Comparison of ENCODE assay signal across 18 mouse cellular contexts in the genomic region with DNA sequence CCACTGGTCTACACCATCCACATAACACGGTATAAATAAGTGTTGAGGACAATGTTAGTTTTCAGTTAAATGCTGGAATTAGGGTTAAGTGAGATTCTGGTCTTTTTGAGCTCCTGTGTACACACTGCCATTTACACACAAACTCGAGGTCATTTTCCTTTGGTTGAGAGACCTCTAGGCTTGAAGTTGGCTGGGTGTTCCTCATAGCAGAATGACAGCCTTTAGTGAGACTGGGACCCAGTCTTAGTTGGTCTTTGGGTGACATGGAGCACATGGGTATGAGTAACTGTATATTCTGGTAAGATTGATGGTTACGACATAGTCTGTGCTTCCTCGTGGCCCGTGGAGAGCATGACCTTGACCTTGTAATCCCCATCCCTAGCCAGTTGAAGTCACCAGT. TPM values are rescaled to one million over a fixed set of nuclear protein-coding genes. Genes with fewer than 3 reads are reported as not detected.
DNase-seq lines count a peak whose midpoint lies in the region; ATAC-seq and TF ChIP-seq lines count a peak whose summit lies in the region.
"Had no signal": no experiment of that assay in that cellular context is flagged by ENCODE, and none has a peak within 500 bp of the region (broad histone marks: within the 10 kb centered on the region; RNA-seq: fewer than 3 reads in every experiment).

No protein-coding gene starts in this region.

- TF ChIP-seq EP300 in stomach, postnatal 0 days (optimal IDR thresholded peaks at IDR 0.05), result no peak

- peak overlapping the region; percentile 48 for H3K4me3 ChIP-seq in hindbrain, embryonic 13.5 days
- no peak overlapping the region for H3K4me3 ChIP-seq in hindbrain, embryonic 12.5 days
- no peak overlapping the region for H3K4me3 ChIP-seq in stomach, embryonic 14.5 days (ENCODE audit: low read depth, low read length)
- no peak overlapping the region for H3K4me3 ChIP-seq in stomach, postnatal 0 days (ENCODE audit: low read depth, low read length)
- H3K4me3 ChIP-seq in midbrain, embryonic 14.5 days (replicated peaks; ENCODE audit: low read depth, low read length), result peak overlapping the region; percentile 46

- no peak overlapping the region for H3K9ac ChIP-seq in hindbrain, embryonic 13.5 days
- no peak overlapping the region for H3K9ac ChIP-seq in hindbrain, embryonic 12.5 days
- H3K9ac ChIP-seq in stomach, embryonic 14.5 days (replicated peaks; ENCODE audit: low read depth, low read length), result no peak overlapping the region
- no peak overlapping the region for H3K9ac ChIP-seq in stomach, postnatal 0 days (ENCODE audit: low read length)
- no peak overlapping the region for H3K9ac ChIP-seq in midbrain, embryonic 14.5 days (replicated peaks; ENCODE audit: low read length)
- H3K9ac ChIP-seq: embryonic facial prominence, embryonic 13.5 days; heart, embryonic 12.5 days had no signal

- no peak for DNase-seq in stomach, postnatal 0 days (ENCODE audit: low spot score)
- no peak for DNase-seq in midbrain, embryonic 14.5 days
- no peak for DNase-seq in gastrocnemius, adult 8-10 months (ENCODE audit: low spot score in 2 of 2)
- no peak for DNase-seq in right cerebral cortex, postnatal 25 days
- DNase-seq: adrenal gland, postnatal 10 days; B cell, adult 2 months; cerebellum, adult 11-12 months; kidney, adult 11 months; kidney, postnatal 36 days; lung, adult 18-20 months had no signal

- no peaks in the 10 kb centered on the region for H3K36me3 ChIP-seq in hindbrain, embryonic 13.5 days
- H3K36me3 ChIP-seq in hindbrain, embryonic 12.5 days, result no peaks in the 10 kb centered on the region
- no peaks in the 10 kb centered on the region for H3K36me3 ChIP-seq in stomach, embryonic 14.5 days (ENCODE audit: control insufficient read depth, insufficient read depth, low read length)
- H3K36me3 ChIP-seq in stomach, postnatal 0 days (ENCODE audit: control insufficient read depth, insufficient read depth, low read length), result no peaks in the 10 kb centered on the region
- no peaks in the 10 kb centered on the region for H3K36me3 ChIP-seq in midbrain, embryonic 14.5 days (ENCODE audit: control insufficient read depth, insufficient read depth, low read length)
- H3K36me3 ChIP-seq: embryonic facial prominence, embryonic 13.5 days; heart, embryonic 12.5 days had no signal

- no peaks in the 10 kb centered on the region for H3K9me3 ChIP-seq in hindbrain, embryonic 13.5 days
- no peaks in the 10 kb centered on the region for H3K9me3 ChIP-seq in hindbrain, embryonic 12.5 days (replicated peaks)
- H3K9me3 ChIP-seq in stomach, embryonic 14.5 days (ENCODE audit: control insufficient read depth, low read depth, low read length), result no peaks in the 10 kb centered on the region
- no peaks in the 10 kb centered on the region for H3K9me3 ChIP-seq in stomach, postnatal 0 days (ENCODE audit: control insufficient read depth, low read length)
- no peaks in the 10 kb centered on the region for H3K9me3 ChIP-seq in midbrain, embryonic 14.5 days (ENCODE audit: control insufficient read depth, low read length)
- H3K9me3 ChIP-seq: embryonic facial prominence, embryonic 13.5 days; heart, embryonic 12.5 days had no signal

- no peak for TF ChIP-seq CTCF in stomach, postnatal 0 days (IDR thresholded peaks at IDR 0.05; ENCODE audit: low read depth)

- H3K27ac ChIP-seq in hindbrain, embryonic 13.5 days, result no peak overlapping the region
- no peak overlapping the region for H3K27ac ChIP-seq in hindbrain, embryonic 12.5 days
- no peak overlapping the region for H3K27ac ChIP-seq in stomach, embryonic 14.5 days (ENCODE audit: low read length)
- no peak overlapping the region for H3K27ac ChIP-seq in stomach, postnatal 0 days (replicated peaks)
- no peak overlapping the region for H3K27ac ChIP-seq in midbrain, embryonic 14.5 days (replicated peaks; ENCODE audit: low read depth, low read length)
- H3K27ac ChIP-seq: embryonic facial prominence, embryonic 13.5 days had no signal

- no peak for ATAC-seq in hindbrain, embryonic 13.5 days (ENCODE audit: low FRiP score)
- no peak for ATAC-seq in hindbrain, embryonic 12.5 days (ENCODE audit: low FRiP score)
- ATAC-seq in stomach, embryonic 14.5 days (ENCODE audit: insufficient number of reproducible peaks, insufficient read depth, low FRiP score, low read depth), result no peak
- no peak for ATAC-seq in stomach, postnatal 0 days (ENCODE audit: low FRiP score, low TSS enrichment)
- ATAC-seq in midbrain, embryonic 14.5 days (ENCODE audit: low FRiP score, low TSS enrichment), result no peak

- H3K27me3 ChIP-seq in hindbrain, embryonic 13.5 days, result no peaks in the 10 kb centered on the region
- 0 out of 2 replicates have a peak, but pooled peaks cover 3% of the 10 kb centered on the region for H3K27me3 ChIP-seq in hindbrain, embryonic 12.5 days
- H3K27me3 ChIP-seq in stomach, embryonic 14.5 days (ENCODE audit: control insufficient read depth, insufficient read depth, low read length), result no peaks in the 10 kb centered on the region
- H3K27me3 ChIP-seq in stomach, postnatal 0 days (ENCODE audit: control insufficient read depth, insufficient read depth, low read length), result no peaks in the 10 kb centered on the region
- no peaks in the 10 kb centered on the region for H3K27me3 ChIP-seq in midbrain, embryonic 14.5 days (ENCODE audit: control insufficient read depth, insufficient read depth, low read length)
- H3K27me3 ChIP-seq: heart, embryonic 12.5 days had no signal

- peak overlapping the region; percentile 69 for H3K4me2 ChIP-seq in hindbrain, embryonic 13.5 days
- no peak overlapping the region for H3K4me2 ChIP-seq in hindbrain, embryonic 12.5 days (replicated peaks)
- H3K4me2 ChIP-seq in stomach, embryonic 14.5 days (replicated peaks; ENCODE audit: low read depth, low read length), result peak overlapping the region; percentile 46; the same call in 1 of the 2 replicates
- no peak overlapping the region for H3K4me2 ChIP-seq in stomach, postnatal 0 days (replicated peaks; ENCODE audit: low read depth)
- H3K4me2 ChIP-seq in midbrain, embryonic 14.5 days (ENCODE audit: low read length), result peak overlapping the region; percentile 83

- peaks cover 22% of the 10 kb centered on the region for H3K4me1 ChIP-seq in hindbrain, embryonic 13.5 days (replicated peaks)
- no peaks in the 10 kb centered on the region for H3K4me1 ChIP-seq in hindbrain, embryonic 12.5 days
- peaks cover 12% of the 10 kb centered on the region; the same call in 1 of the 2 replicates for H3K4me1 ChIP-seq in stomach, embryonic 14.5 days (ENCODE audit: control insufficient read depth, insufficient read depth, low read length)
- H3K4me1 ChIP-seq in stomach, postnatal 0 days (replicated peaks; ENCODE audit: control insufficient read depth, insufficient read depth), result no peaks in the 10 kb centered on the region
- peaks cover 14% of the 10 kb centered on the region for H3K4me1 ChIP-seq in midbrain, embryonic 14.5 days (ENCODE audit: control insufficient read depth, insufficient read depth, low read length)

- 68% methylated on average over 5 of the region's 5 CpGs for WGBS in hindbrain, embryonic 13.5 days
- 64% methylated on average over 5 of the region's 5 CpGs for WGBS in hindbrain, embryonic 12.5 days
- 38% methylated on average over 5 of the region's 5 CpGs for WGBS in stomach, embryonic 14.5 days
- 46% methylated on average over 5 of the region's 5 CpGs for WGBS in stomach, postnatal 0 days
- 43% methylated on average over 5 of the region's 5 CpGs for WGBS in midbrain, embryonic 14.5 days

RNA-seq across cellular contexts. Expression of gene Kcnmb2, which starts 1.8 kb away (rescaled TPM):
- polyA plus RNA-seq in hindbrain, embryonic 13.5 days (2015; fragmentation: Nextera tagmentation; extraction: Ambion mirVana), result 14.0 and 14.5 TPM in 2 replicates
- polyA plus RNA-seq in hindbrain, embryonic 12.5 days (2016; fragmentation: Nextera tagmentation; extraction: Ambion mirVana), result 7.7 TPM in 2 replicates
- polyA plus RNA-seq in stomach, embryonic 14.5 days (2014; fragmentation: Nextera tagmentation; extraction: Ambion mirVana), result 2.7 and 4.7 TPM in 2 replicates
- polyA plus RNA-seq in stomach, postnatal 0 days (2015; fragmentation: Nextera tagmentation; extraction: Ambion mirVana), result 0.77 and 1.3 TPM in 2 replicates
- 10.8 and 12.8 TPM in 2 replicates for polyA plus RNA-seq in midbrain, embryonic 14.5 days (2014; fragmentation: Nextera tagmentation; extraction: Ambion mirVana)
- total RNA-seq in gastrocnemius, adult 8-10 months (2022), result under 1 TPM in 1 of 4 experiments, not detected in 3; 0.13 TPM
- total RNA-seq: common myeloid progenitor, adult 5-6 weeks; heart, postnatal 25 days; liver, adult 2 months had no signal

Comparison
In these comparisons a context has a peak if more than half of its experiments do, and no peak if none do; other contexts are left out.
1. H3K4me2 ChIP-seq: peak in hindbrain, embryonic 13.5 days (single experiment), stomach, embryonic 14.5 days (single experiment) and midbrain, embryonic 14.5 days (single experiment); none in hindbrain, embryonic 12.5 days (single experiment) and stomach, postnatal 0 days (single experiment).
2. H3K4me3 ChIP-seq: peak in hindbrain, embryonic 13.5 days (single experiment) and midbrain, embryonic 14.5 days (single experiment); none in hindbrain, embryonic 12.5 days (single experiment), stomach, embryonic 14.5 days (single experiment) and stomach, postnatal 0 days (single experiment).